Mouse (Mus musculus): ENCODE results near the gene Mcpt1. TPM values are rescaled to one million over a fixed set of nuclear protein-coding genes. Genes with fewer than 3 reads are reported as not detected.
"Not testable (repeated sequence)": the region's sequence is repeated elsewhere in the genome, so short reads cannot be mapped to it uniquely, and the experiment has no call there.

The Mcpt1 gene
- total RNA-seq (2021) = not detected
- long read RNA-seq, experiment 1 = 0 reads
- long read RNA-seq, experiment 2 = 0 reads

- DNase-seq (ENCODE audit: low spot score in 2 of 2) = not testable (repeated sequence)
Observed at GRCm38 (mm10) chr14:56017671-56018070, at the start of gene Mcpt1. Gene Mcpt1 (plus strand): TSS chr14:56017971.

GRCm38 (mm10) chr14:55987464-55987863 lies 30.3 kb upstream of the Mcpt1 start:
- DNase-seq (ENCODE audit: low spot score in 2 of 2) = not testable (repeated sequence)

DNA sequence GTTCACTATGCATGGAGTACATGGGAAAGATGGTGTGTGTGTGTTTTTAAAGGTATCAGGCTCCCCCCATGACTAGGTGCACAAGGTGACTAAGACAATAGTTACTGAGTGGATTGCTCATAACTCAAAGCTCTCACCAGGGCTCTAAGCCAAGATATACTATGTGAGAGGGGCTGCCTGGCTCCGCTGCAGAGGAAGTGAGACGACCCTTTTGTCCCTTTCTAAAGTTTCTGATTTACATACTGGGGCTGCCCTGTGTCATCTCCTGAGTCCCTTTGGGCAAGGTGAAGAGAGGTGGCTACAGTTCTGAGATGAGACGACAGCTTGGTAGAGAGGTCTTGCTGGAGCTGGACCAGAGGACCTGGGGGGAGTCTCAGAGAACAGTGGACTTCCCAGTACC lies 4.6 kb upstream of the Mcpt1 start:
- DNase-seq (ENCODE audit: low spot score in 2 of 2) = no peak

GRCm38 (mm10) chr14:56013924-56014323 lies 3.8 kb upstream of the Mcpt1 start:
- DNase-seq (ENCODE audit: low spot score in 2 of 2) = no peak

GRCm38 (mm10) chr14:56019446-56019845 lies 1.7 kb downstream of the Mcpt1 start:
- DNase-seq (ENCODE audit: low spot score in 2 of 2) = no peak

DNA sequence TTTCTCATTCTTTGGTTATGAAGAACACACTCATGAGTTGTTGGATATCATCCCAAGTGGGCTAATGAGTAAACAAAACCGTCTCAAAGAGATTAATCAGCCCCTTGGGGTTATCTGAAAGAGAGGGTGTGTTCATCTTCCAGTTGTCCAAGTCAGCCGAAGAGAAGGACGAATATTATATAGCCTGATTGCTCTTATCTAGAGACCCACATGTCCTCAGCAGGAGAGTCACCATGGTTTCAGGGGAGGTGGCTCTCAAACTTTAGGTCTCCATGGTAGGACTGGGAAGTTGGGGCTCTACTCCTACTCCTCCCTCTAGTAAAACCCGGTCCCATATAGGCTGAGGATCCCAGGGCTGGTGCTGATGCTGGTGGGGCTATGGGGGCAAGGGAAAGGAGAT lies 3.5 kb downstream of the Mcpt1 start:
- not testable (repeated sequence) for DNase-seq (ENCODE audit: low spot score in 2 of 2)

DNA sequence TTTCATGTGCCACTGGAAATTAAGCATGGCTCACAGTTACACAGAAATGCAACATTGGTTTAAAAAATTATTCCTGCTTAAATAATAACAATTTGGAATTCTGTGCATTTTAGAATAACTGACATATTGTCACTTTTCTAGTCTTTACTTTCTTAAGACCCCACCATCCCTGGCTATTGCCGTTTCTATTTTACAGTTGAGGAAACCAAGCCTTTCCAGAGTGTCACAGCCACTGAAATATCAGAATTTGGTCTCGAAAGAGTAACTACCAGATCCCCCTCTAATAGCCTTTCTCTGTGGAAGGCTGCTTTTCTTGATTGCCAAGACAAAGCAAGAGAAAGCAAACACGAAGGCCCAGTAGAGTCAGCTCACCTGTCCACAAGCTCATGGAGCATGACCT lies 12.6 kb downstream of the Mcpt1 start, which contains the start of gene Mcpt9:
TSS of gene Mcpt9 (minus strand) at position 101 of the 400 bp plus-strand sequence.
- not testable (repeated sequence) for DNase-seq (ENCODE audit: low spot score in 2 of 2)

DNA sequence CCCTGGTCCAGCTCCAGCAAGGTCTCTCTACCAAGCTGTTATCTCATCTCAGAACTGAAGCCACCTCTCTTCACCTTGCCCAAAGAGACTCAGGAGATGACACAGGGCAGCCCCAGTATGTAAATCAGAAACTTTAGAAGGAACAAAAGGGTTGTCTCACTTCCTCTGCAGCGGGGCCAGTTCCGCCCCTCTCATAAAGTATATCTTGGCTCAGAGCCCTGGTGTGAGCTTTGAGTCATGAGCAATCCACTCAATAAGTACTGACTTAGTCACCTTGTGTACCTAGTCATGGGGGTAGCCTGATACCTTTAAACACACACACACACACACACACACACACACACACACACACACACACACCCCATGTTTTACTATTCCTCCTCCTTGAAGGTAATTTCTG lies 16.7 kb downstream of the Mcpt1 start:
- no peak for DNase-seq (ENCODE audit: low spot score in 2 of 2)

- DNase-seq (ENCODE audit: low spot score in 2 of 2) = not testable (repeated sequence)
Observed at GRCm38 (mm10) chr14:56041792-56042191, 24.0 kb downstream of the Mcpt1 start, which contains the start of gene Mcpt2. Gene Mcpt2 (plus strand): TSS chr14:56042041.

DNA sequence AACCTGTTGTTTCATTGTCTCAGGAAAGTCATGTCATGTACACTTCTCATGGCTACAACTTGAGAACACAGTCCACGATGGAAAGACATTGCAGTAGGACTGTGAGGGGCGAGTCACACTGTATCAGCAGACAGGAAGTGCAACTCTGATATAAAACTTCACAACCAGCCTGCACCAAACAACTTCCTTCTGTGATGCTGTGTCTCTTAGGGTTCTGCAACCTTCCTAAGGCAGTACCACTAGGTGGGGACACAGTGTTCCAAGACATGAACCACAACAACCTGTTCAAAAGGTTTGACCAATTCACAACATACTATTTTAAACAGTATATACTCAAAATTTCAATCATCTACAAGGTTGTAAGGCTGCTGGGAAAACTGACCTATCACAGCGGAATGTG lies 37.6 kb downstream of the Mcpt1 start:
- no peak for DNase-seq (ENCODE audit: low spot score in 2 of 2)

GRCm38 (mm10) chr14:56057722-56058121 lies 40.0 kb downstream of the Mcpt1 start:
- no peak for DNase-seq (ENCODE audit: low spot score in 2 of 2)

DNA sequence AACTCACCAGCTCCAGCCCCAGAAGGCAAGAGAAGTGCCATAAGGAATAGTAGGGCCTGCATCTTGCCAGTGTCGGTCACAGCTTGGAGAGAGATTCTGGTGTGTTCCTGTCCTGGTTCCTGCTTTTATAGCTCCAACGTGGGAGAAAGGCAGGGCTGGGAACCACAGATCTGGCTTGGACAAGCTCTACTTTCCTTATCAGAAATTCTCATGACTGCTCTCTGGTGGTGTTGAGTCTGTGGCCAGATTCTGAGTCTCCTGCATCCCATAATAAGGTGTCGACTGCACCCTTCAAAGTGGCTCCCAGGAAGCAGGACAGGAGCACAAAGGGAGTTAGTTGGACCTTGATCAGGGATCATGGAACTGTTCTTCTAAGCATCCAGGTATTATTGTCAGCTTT lies 44.4 kb downstream of the Mcpt1 start, which contains the start of gene Mcpt4:
TSS of gene Mcpt4 (minus strand) at position 101 of the 400 bp plus-strand sequence.
- DNase-seq (ENCODE audit: low spot score in 2 of 2) = not testable (repeated sequence)

Other genes starting within 250 kb of the Mcpt1 start
- 1 to 10 TPM; 3.9 to 4.2 TPM for gene Adcy4, start 233.9 kb upstream of the Mcpt1 start, total RNA-seq (2021)
- gene Ripk3, start 229.1 kb upstream of the Mcpt1 start, total RNA-seq (2021) = under 1 TPM; 0.37 to 0.43 TPM
- gene Nfatc4, start 194.8 kb upstream of the Mcpt1 start, total RNA-seq (2021) = 1 to 10 TPM; 3.5 to 4.0 TPM
- gene Nynrin, start 164.0 kb upstream of the Mcpt1 start, total RNA-seq (2021) = 10 to 100 TPM; 11.3 to 11.4 TPM
- under 1 TPM; 0.38 to 0.69 TPM for gene Cbln3, start 133.6 kb upstream of the Mcpt1 start, total RNA-seq (2021)
- gene Khnyn, start 133.0 kb upstream of the Mcpt1 start, total RNA-seq (2021) = 10 to 100 TPM; 11.5 to 11.9 TPM
- gene Sdr39u1, start 117.7 kb upstream of the Mcpt1 start, total RNA-seq (2021) = 10 to 100 TPM; 73.9 to 76.0 TPM
- 1 to 10 TPM in 1 of 2 experiments, under 1 TPM in 1; 0.48 to 1.2 TPM for gene Cma1, start 73.3 kb upstream of the Mcpt1 start, total RNA-seq (2021)
- gene Cma2, start 67.0 kb upstream of the Mcpt1 start, total RNA-seq (2021) = not detected
- not detected for gene Mcpt9, start 12.5 kb downstream of the Mcpt1 start, total RNA-seq (2021)
- gene Mcpt2, start 24.1 kb downstream of the Mcpt1 start, total RNA-seq (2021) = not detected
- gene Mcpt4, start 44.3 kb downstream of the Mcpt1 start, total RNA-seq (2021) = not detected
- not detected for gene Mcpt8, start 67.3 kb downstream of the Mcpt1 start, total RNA-seq (2021)
- not detected for gene Ctsg, start 84.6 kb downstream of the Mcpt1 start, total RNA-seq (2021)
- gene Gzme, start 102.7 kb downstream of the Mcpt1 start, total RNA-seq (2021) = not detected
- gene Gzmd, start 114.6 kb downstream of the Mcpt1 start, total RNA-seq (2021) = not detected
- not detected for gene Gzmg, start 141.6 kb downstream of the Mcpt1 start, total RNA-seq (2021)
- not detected for gene Gzmn, start 156.6 kb downstream of the Mcpt1 start, total RNA-seq (2021)
- not detected for gene Gzmf, start 193.4 kb downstream of the Mcpt1 start, total RNA-seq (2021)
- gene Gzmc, start 216.7 kb downstream of the Mcpt1 start, total RNA-seq (2021) = not detected
- gene Gzmb, start 244.3 kb downstream of the Mcpt1 start, total RNA-seq (2021) = not detected

Data from layer of hippocampus, postnatal 14 days (tissue).